Mouse (Mus musculus) Muller cell, postnatal 12 days (primary cell): Measurements from ENCODE around the gene Cntn2.
"Not testable (repeated sequence)": the region's sequence is repeated elsewhere in the genome, so short reads cannot be mapped to it uniquely, and the experiment has no call there.

Experiments used
- DNase-seq: peaks from one replicate; pipeline ENCODE4 v3.0.0-alpha.2; 2015; ENCODE audit errors: inconsistent ontology term

Gene Cntn2

GRCm38 (mm10) chr1:132511521-132511920 lies 31.5 kb downstream of the Cntn2 start:
- no peak for DNase-seq

- no peak for DNase-seq
Measured at GRCm38 (mm10) chr1:132509771-132510170, 33.3 kb downstream of the Cntn2 start.

GRCm38 (mm10) chr1:132506656-132507055 lies 36.4 kb downstream of the Cntn2 start:
- DNase-seq: no peak

GRCm38 (mm10) chr1:132506058-132506457 lies 37.0 kb downstream of the Cntn2 start, which contains the start of gene Tmem81:
TSS of gene Tmem81 (plus strand) at chr1:132506230.
- peak; percentile 35 for DNase-seq

- DNase-seq: peak; percentile 24
Measured at GRCm38 (mm10) chr1:132505155-132505554, 37.9 kb downstream of the Cntn2 start.

GRCm38 (mm10) chr1:132500535-132500934 lies 42.5 kb downstream of the Cntn2 start:
- DNase-seq: peak; percentile 62

- no peak for DNase-seq
Measured at GRCm38 (mm10) chr1:132483759-132484158, 59.3 kb downstream of the Cntn2 start.

- DNase-seq: no peak
Measured at GRCm38 (mm10) chr1:132483234-132483633, 59.8 kb downstream of the Cntn2 start.

GRCm38 (mm10) chr1:132481619-132482018 lies 61.4 kb downstream of the Cntn2 start:
- DNase-seq: no peak

GRCm38 (mm10) chr1:132479438-132479837 lies 63.6 kb downstream of the Cntn2 start:
- DNase-seq: no peak

- peak; percentile 97 for DNase-seq
Measured at GRCm38 (mm10) chr1:132476928-132477691, 65.9 kb downstream of the Cntn2 start, which contains the start of gene Rbbp5. TSS of gene Rbbp5 (plus strand) at chr1:132477365.

- no peak for DNase-seq
Measured at GRCm38 (mm10) chr1:132476575-132476927, 66.5 kb downstream of the Cntn2 start.

GRCm38 (mm10) chr1:132474496-132474895 lies 68.6 kb downstream of the Cntn2 start:
- no peak for DNase-seq

- peak; percentile 14 for DNase-seq
Measured at GRCm38 (mm10) chr1:132472537-132472936, 70.5 kb downstream of the Cntn2 start.

- no peak for DNase-seq
Measured at GRCm38 (mm10) chr1:132471499-132471898, 71.6 kb downstream of the Cntn2 start.

- DNase-seq: peak; percentile 67
Measured at GRCm38 (mm10) chr1:132471032-132471431, 72.0 kb downstream of the Cntn2 start.

- not testable (repeated sequence) for DNase-seq
Measured at GRCm38 (mm10) chr1:132470031-132470430, 73.0 kb downstream of the Cntn2 start.

GRCm38 (mm10) chr1:132469519-132469918 lies 73.5 kb downstream of the Cntn2 start:
- no peak for DNase-seq

GRCm38 (mm10) chr1:132468926-132469325 lies 74.1 kb downstream of the Cntn2 start:
- peak; percentile 66 for DNase-seq

GRCm38 (mm10) chr1:132464651-132465050 lies 78.4 kb downstream of the Cntn2 start:
- no peak for DNase-seq
